Mouse (Mus musculus) neural tube, embryonic 15.5 days (tissue): ENCODE data around the gene Grsf1. TPM values are rescaled to one million over a fixed set of nuclear protein-coding genes. Genes with fewer than 3 reads are reported as not detected.

Experiments
- ATAC-seq: fragments of 200-750 bp; cut with Nextera tagmentation; 2 replicates; pipeline ENCODE4 v1.8.0; 2017; ENCODE audit warnings: mild to moderate bottlenecking, moderate TSS enrichment, moderate library complexity; ENCODE audit not compliant: low FRiP score
- H3K27ac ChIP-seq: fragments of 300-500 bp; sonication (generic); replicated peaks from 2 replicates; pipeline ENCODE4 v1.5.1; 2015; ENCODE audit warnings: mild to moderate bottlenecking, inconsistent platforms
- H3K27me3 ChIP-seq: fragments of 300-500 bp; sonication (generic); replicated peaks from 2 replicates; pipeline ENCODE4 v1.6.1; 2015; ENCODE audit warnings: inconsistent platforms
- H3K36me3 ChIP-seq: fragments of 300-500 bp; sonication (generic); 2 replicates; pipeline ENCODE4 v1.6.1; 2015; ENCODE audit warnings: inconsistent platforms
- H3K4me1 ChIP-seq: fragments of 300-500 bp; sonication (generic); 2 replicates; pipeline ENCODE4 v1.6.1; 2015; ENCODE audit warnings: inconsistent platforms
- H3K4me2 ChIP-seq: fragments of 300-500 bp; sonication (generic); 2 replicates; pipeline ENCODE4 v1.6.1; 2015; ENCODE audit warnings: inconsistent platforms, mild to moderate bottlenecking, moderate library complexity
- H3K4me3 ChIP-seq: fragments of 300-500 bp; sonication (generic); replicated peaks from 2 replicates; pipeline ENCODE4 v1.5.1; 2015; ENCODE audit warnings: mild to moderate bottlenecking, inconsistent platforms
- H3K9ac ChIP-seq: fragments of 300-500 bp; sonication (generic); replicated peaks from 2 replicates; pipeline ENCODE4 v1.6.1; 2015; ENCODE audit warnings: mild to moderate bottlenecking, inconsistent platforms
- H3K9me3 ChIP-seq: fragments of 300-500 bp; sonication (generic); replicated peaks from 2 replicates; pipeline ENCODE4 v1.6.1; 2016; ENCODE audit warnings: inconsistent platforms
- WGBS: fragments of 180-500 bp; shearing (Covaris S2); methylation state at CpG from one replicate; pipeline ENCODE4 v1.1.7; 2015; ENCODE audit warnings: mixed read lengths; 5-methylcytosine and 5-hydroxymethylcytosine counted together
- polyA plus RNA-seq: library from polyadenylated mRNA; unstranded; fragments of >200 nt; fragmentation: Nextera tagmentation; extraction: Ambion mirVana; gene quantifications from 2 replicates; pipeline ENCODE4 v1.2.1, GENCODE M21; 2015

Gene Grsf1
- 53.1 and 53.4 TPM in 2 replicates for polyA plus RNA-seq

- peak within 1 kb of the TSS; percentile 95 for H3K9ac ChIP-seq
- H3K27me3 ChIP-seq, result no peaks in the 10 kb centered on the region
- under 1% methylated on average over 80 of the region's 127 CpGs for WGBS
- no peaks in the 10 kb centered on the region for H3K9me3 ChIP-seq
- peaks cover 13% of the 10 kb centered on the region for H3K36me3 ChIP-seq
- peaks cover 27% of the 10 kb centered on the region for H3K4me1 ChIP-seq
- ATAC-seq, result peak; percentile 95
- peak within 1 kb of the TSS; percentile 96 for H3K27ac ChIP-seq
- H3K4me2 ChIP-seq, result peak within 1 kb of the TSS; percentile 88
- H3K4me3 ChIP-seq, result peak within 1 kb of the TSS; percentile 90
Observed at GRCm38 (mm10) chr5:88675443-88676387, at the start of gene Grsf1. Gene Grsf1 (minus strand): TSS chr5:88676171.

GRCm38 (mm10) chr5:88724030-88724429 lies 48.1 kb upstream of the Grsf1 start:
- no peaks in the 10 kb centered on the region for H3K27me3 ChIP-seq
- H3K4me2 ChIP-seq, result no peak overlapping the region
- no peak overlapping the region for H3K9ac ChIP-seq
- no peak overlapping the region for H3K27ac ChIP-seq
- no peak for ATAC-seq
- no peaks in the 10 kb centered on the region for H3K36me3 ChIP-seq
- 75% methylated on average over 3 of the region's 3 CpGs for WGBS
- H3K4me3 ChIP-seq, result no peak overlapping the region
- no peaks in the 10 kb centered on the region for H3K9me3 ChIP-seq
- peaks cover 31% of the 10 kb centered on the region for H3K4me1 ChIP-seq

- Histone ChIP-seq H3K4me1 (peaks cover 31% of the 10 kb centered on the region), H3K9ac (peak overlapping the region; percentile 99), H3K4me3 (peak overlapping the region; percentile 99), H3K9me3 (no peaks in the 10 kb centered on the region), H3K27me3 (no peaks in the 10 kb centered on the region), H3K4me2 (peak overlapping the region; percentile 84), H3K36me3 (no peaks in the 10 kb centered on the region), H3K27ac (peak overlapping the region; percentile 93; the same call in 1 of the 2 replicates)
- WGBS, result 6% methylated on average over 4 of the region's 4 CpGs
- no peak for ATAC-seq
Observed at GRCm38 (mm10) chr5:88722213-88722600, 46.2 kb upstream of the Grsf1 start.

- peak; percentile 40 for ATAC-seq
- H3K4me2 ChIP-seq, result peak overlapping the region; percentile 84
- H3K36me3 ChIP-seq, result no peaks in the 10 kb centered on the region
- H3K4me1 ChIP-seq, result peaks cover 31% of the 10 kb centered on the region
- H3K4me3 ChIP-seq, result peak overlapping the region; percentile 99
- no peaks in the 10 kb centered on the region for H3K9me3 ChIP-seq
- H3K27ac ChIP-seq, result peak overlapping the region; percentile 93
- H3K27me3 ChIP-seq, result no peaks in the 10 kb centered on the region
- H3K9ac ChIP-seq, result peak overlapping the region; percentile 99
- 2% methylated on average over 31 of the region's 31 CpGs for WGBS
Observed at GRCm38 (mm10) chr5:88721565-88722212, 45.7 kb upstream of the Grsf1 start.

DNA sequence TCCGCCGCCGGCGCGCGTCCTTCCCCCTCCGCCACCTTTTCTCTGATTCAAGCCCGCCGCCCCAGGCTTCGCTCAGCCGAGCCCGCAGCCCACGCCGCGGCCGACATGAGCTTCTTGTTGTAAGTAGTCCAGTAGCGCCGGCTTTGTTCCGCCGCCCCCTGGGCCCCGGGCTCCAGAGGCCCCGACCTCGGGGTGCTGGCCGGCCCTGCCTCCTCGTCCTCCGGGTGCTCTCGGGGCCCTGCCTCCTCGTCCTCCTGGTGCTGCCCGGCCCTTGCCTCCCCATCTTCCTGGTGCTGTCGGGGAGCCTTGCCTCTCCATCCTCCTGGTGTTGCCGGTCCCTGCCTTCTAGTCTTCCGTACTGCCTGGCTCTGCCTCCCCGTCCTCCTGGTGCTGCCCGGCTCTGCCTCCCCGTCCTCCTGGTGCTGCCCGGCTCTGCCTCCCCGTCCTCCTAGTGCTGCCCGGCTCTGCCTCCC lies 45.1 kb upstream of the Grsf1 start:
- WGBS, result under 1% methylated on average over 37 of the region's 38 CpGs
- H3K36me3 ChIP-seq, result no peaks in the 10 kb centered on the region
- peak overlapping the region; percentile 84 for H3K4me2 ChIP-seq
- peak; percentile 77 for ATAC-seq
- peak overlapping the region; percentile 99 for H3K4me3 ChIP-seq
- no peaks in the 10 kb centered on the region for H3K27me3 ChIP-seq
- H3K9me3 ChIP-seq, result no peaks in the 10 kb centered on the region
- H3K9ac ChIP-seq, result peak overlapping the region; percentile 99
- peak overlapping the region; percentile 93 for H3K27ac ChIP-seq
- H3K4me1 ChIP-seq, result peaks cover 31% of the 10 kb centered on the region

DNA sequence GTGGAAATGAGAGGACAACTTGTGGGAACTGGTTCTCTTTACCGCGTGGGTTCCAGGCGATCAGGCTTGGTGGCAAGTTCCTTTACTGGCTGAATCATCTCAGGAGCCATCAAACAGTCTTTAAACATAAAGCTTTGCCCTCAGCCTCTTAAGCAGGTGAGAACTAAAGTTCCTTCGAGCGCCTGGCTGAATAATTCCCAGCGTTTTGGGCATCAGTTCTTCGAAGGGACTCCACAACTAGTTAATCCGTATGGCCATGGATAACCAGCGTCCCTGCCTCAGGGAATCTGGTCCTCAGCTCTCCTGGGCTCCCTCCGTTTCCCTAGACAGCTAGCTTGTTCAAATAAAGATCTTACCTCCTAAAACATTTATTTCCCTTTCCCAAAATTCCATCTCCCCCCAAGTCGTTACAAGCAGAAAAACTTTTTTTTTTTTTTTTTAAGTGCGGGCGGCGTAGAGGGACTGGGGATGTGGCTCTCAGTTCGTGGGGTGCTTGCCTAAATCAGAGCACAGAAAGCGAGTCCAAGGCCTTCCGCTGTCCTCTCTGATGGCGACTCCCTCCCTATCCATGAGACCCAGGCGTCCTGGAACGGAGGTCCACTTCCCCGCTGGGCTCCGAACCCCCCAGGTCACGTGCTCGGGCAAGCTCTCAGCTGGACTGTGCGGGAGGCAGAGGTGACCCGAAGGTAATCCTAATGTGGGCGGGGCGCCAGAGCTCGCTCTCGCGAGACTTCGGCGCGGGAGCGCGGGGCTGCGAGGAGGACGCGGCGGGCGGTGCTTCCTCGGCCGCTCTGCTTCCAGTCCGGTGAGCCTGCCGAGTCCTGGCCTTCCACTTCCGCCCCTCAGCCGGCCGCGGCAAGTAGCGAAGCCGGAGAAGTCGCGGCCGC lies 44.4 kb upstream of the Grsf1 start, which contains the start of gene Mob1b:
Mob1b (plus strand) TSS at position 740 of the 887 bp plus-strand sequence.
- H3K9me3 ChIP-seq, result no peaks in the 10 kb centered on the region

GRCm38 (mm10) chr5:88716983-88717382 lies 41.0 kb upstream of the Grsf1 start:
- Histone ChIP-seq H3K4me3 (no peak overlapping the region), H3K4me2 (no peak overlapping the region), H3K4me1 (peaks cover 10% of the 10 kb centered on the region), H3K9me3 (no peaks in the 10 kb centered on the region), H3K36me3 (no peaks in the 10 kb centered on the region), H3K27me3 (no peaks in the 10 kb centered on the region), H3K9ac (no peak overlapping the region), H3K27ac (no peak overlapping the region)
- WGBS, result 91% methylated on average over 2 of the region's 2 CpGs
- no peak for ATAC-seq

More for the DNA sequence above, 44.4 kb upstream of the Grsf1 start, which contains the start of gene Mob1b:
- WGBS, result under 1% methylated on average over 54 of the region's 54 CpGs
- peak within 1 kb of the TSS; percentile 99 for H3K9ac ChIP-seq
- peak within 1 kb of the TSS; percentile 99 for H3K4me3 ChIP-seq
- H3K27me3 ChIP-seq, result no peaks in the 10 kb centered on the region
- H3K27ac ChIP-seq, result peak within 1 kb of the TSS; percentile 93
- H3K4me1 ChIP-seq, result peaks cover 31% of the 10 kb centered on the region
- peak; percentile 97 for ATAC-seq
- peak within 1 kb of the TSS; percentile 84 for H3K4me2 ChIP-seq
- no peaks in the 10 kb centered on the region for H3K36me3 ChIP-seq

- H3K27me3 ChIP-seq, result no peaks in the 10 kb centered on the region
- H3K4me2 ChIP-seq, result no peak overlapping the region
- no peak overlapping the region for H3K4me3 ChIP-seq
- H3K9me3 ChIP-seq, result no peaks in the 10 kb centered on the region
- H3K4me1 ChIP-seq, result no peaks in the 10 kb centered on the region
- no peak overlapping the region for H3K9ac ChIP-seq
- WGBS, result 87% methylated on average over 6 of the region's 6 CpGs
- H3K36me3 ChIP-seq, result no peaks in the 10 kb centered on the region
- ATAC-seq, result no peak
- H3K27ac ChIP-seq, result no peak overlapping the region
Observed at GRCm38 (mm10) chr5:88712328-88712727, 36.4 kb upstream of the Grsf1 start.

- Histone ChIP-seq H3K27ac (no peak overlapping the region), H3K36me3 (no peaks in the 10 kb centered on the region), H3K9ac (no peak overlapping the region), H3K4me1 (no peaks in the 10 kb centered on the region), H3K9me3 (no peaks in the 10 kb centered on the region), H3K4me3 (no peak overlapping the region), H3K27me3 (no peaks in the 10 kb centered on the region), H3K4me2 (no peak overlapping the region)
- WGBS, result 43% methylated on average over 10 of the region's 10 CpGs
- no peak for ATAC-seq
Observed at GRCm38 (mm10) chr5:88711618-88712224, 35.8 kb upstream of the Grsf1 start.

DNA sequence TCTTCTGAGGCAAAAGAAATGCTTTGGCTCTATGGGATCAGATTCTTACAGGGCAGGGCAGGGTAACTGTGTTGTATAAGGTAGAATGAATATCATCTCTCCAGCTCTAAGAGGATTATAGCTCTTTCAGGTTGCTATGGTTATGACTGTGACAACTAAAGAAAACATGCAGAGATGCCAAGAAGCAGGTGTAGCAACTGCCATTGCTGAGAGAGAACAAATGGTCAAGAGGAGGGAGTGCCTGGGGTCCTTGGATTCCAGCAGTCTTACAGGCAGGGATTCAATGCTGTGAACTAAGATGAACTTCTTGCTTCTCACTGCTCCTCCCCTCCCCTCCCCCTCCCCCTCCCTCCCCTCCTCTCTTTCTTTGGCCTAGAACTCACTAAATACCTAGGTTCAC lies 35.2 kb upstream of the Grsf1 start:
- no peaks in the 10 kb centered on the region for H3K4me1 ChIP-seq
- H3K36me3 ChIP-seq, result no peaks in the 10 kb centered on the region
- no peak overlapping the region for H3K9ac ChIP-seq
- ATAC-seq, result no peak
- no peak overlapping the region for H3K27ac ChIP-seq
- H3K4me3 ChIP-seq, result no peak overlapping the region
- H3K4me2 ChIP-seq, result no peak overlapping the region
- no peaks in the 10 kb centered on the region for H3K9me3 ChIP-seq
- H3K27me3 ChIP-seq, result no peaks in the 10 kb centered on the region

- Histone ChIP-seq H3K9ac (no peak overlapping the region), H3K27me3 (no peaks in the 10 kb centered on the region), H3K4me3 (no peak overlapping the region), H3K4me1 (no peaks in the 10 kb centered on the region), H3K4me2 (no peak overlapping the region), H3K27ac (no peak overlapping the region), H3K36me3 (no peaks in the 10 kb centered on the region), H3K9me3 (no peaks in the 10 kb centered on the region)
- no peak for ATAC-seq
- WGBS, result 77% methylated on average over 4 of the region's 4 CpGs
Observed at GRCm38 (mm10) chr5:88703551-88703950, 27.6 kb upstream of the Grsf1 start.
